Mouse (Mus musculus) embryonic fibroblast, embryonic 13.5 days (primary cell): ENCODE data around the gene Slc39a11.

Source experiments
- CTCF ChIP-seq: IDR thresholded peaks from 2 replicates; pipeline ENCODE4 v1.5.1; 2011; ENCODE audit warnings: mild to moderate bottlenecking, control low read depth, low read length, moderate library complexity, borderline replicate concordance; ENCODE audit not compliant: insufficient read depth
- POLR2A ChIP-seq: IDR thresholded peaks from 2 replicates; pipeline ENCODE4 v1.6.1; 2011; ENCODE audit warnings: low read depth, mild to moderate bottlenecking, control low read depth, low read length, moderate library complexity

DNA sequence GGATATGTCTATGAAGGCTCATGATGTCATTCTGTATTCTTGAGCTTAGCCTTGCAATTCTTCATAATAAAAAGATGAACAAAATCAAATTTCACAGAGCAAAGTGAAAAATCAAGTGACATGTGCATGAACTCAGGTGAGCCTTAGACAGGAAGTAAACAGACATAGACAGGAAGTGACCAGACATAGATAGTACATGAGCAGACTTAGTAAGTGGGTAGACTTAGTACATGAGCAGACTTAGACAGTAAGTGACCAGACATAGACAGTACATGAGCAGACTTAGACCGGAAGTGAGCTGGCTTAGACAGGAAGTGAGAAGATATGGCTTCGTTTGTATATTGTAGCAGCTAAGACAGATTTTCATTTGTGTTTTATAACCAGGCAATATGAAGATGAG is 415.4 kb downstream of the Slc39a11 start:
- TF ChIP-seq CTCF (no peak), POLR2A (no peak)
